Mouse (Mus musculus) lung, adult 2 months (tissue): Measurements from ENCODE around the gene Spdef. TPM values are rescaled to one million over a fixed set of nuclear protein-coding genes. Genes with fewer than 3 reads are reported as not detected.

Source experiments
- DNase-seq: peaks from one replicate; pipeline ENCODE4 v3.0.0; 2022
- H3K4me1 ChIP-seq: fragments of 200-500 bp; 2 replicates; pipeline ENCODE4 v1.6.1; 2011; ENCODE audit warnings: low read length; ENCODE audit not compliant: control insufficient read depth, insufficient read depth
- H3K4me3 ChIP-seq: fragments of 200-500 bp; replicated peaks from 2 replicates; pipeline ENCODE3; 2011; ENCODE audit warnings: low read depth, mild to moderate bottlenecking, control low read depth, low read length; ENCODE audit errors: extremely low read depth
- CTCF ChIP-seq: fragments of 200-500 bp; IDR thresholded peaks from 2 replicates; pipeline ENCODE4 v1.5.1; 2011; ENCODE audit warnings: mild to moderate bottlenecking, low read length, control low read depth; ENCODE audit not compliant: insufficient read depth
- POLR2A ChIP-seq: fragments of 200-500 bp; IDR thresholded peaks from 2 replicates; pipeline ENCODE4 v1.6.1; 2011; ENCODE audit warnings: low read depth, mild to moderate bottlenecking, control low read depth, low read length, borderline replicate concordance; ENCODE audit errors: extremely low read depth
- WGBS: fragments of 180-500 bp; shearing (Covaris S2); methylation state at CpG from one replicate; pipeline ENCODE4 v1.1.7; 2018; 5-methylcytosine and 5-hydroxymethylcytosine counted together
- polyA plus RNA-seq: library from polyadenylated mRNA; depleted of rRNA; stranded (reverse); fragments of >200 nt; gene quantifications from 2 replicates; pipeline ENCODE4 v1.2.3, GENCODE M21; 2012; rRNA removed

Spdef gene
- 4.4 and 6.9 TPM in 2 replicates for polyA plus RNA-seq

GRCm38 (mm10) chr17:27728770-27729169, at the start of gene Spdef:
TSS of gene Spdef (minus strand) at chr17:27728955.
- 57% methylated on average over 10 of the region's 10 CpGs for WGBS
- H3K4me3 ChIP-seq, result peak within 1 kb of the TSS; percentile 29
- H3K4me1 ChIP-seq, result no peaks in the 10 kb centered on the region
- peak; percentile 28 for DNase-seq
- TF ChIP-seq POLR2A (no peak), CTCF (no peak)

GRCm38 (mm10) chr17:27777823-27778222, 49.1 kb upstream of the Spdef start:
- no peak for DNase-seq
- no peak overlapping the region for H3K4me3 ChIP-seq
- TF ChIP-seq POLR2A (no peak), CTCF (no peak)
- H3K4me1 ChIP-seq, result peaks cover 6% of the 10 kb centered on the region
- WGBS, result 26% methylated on average over 6 of the region's 6 CpGs

GRCm38 (mm10) chr17:27774198-27774597, 45.4 kb upstream of the Spdef start:
- TF ChIP-seq CTCF (no peak), POLR2A (no peak)
- WGBS, result 87% methylated on average over 3 of the region's 3 CpGs
- no peak overlapping the region for H3K4me3 ChIP-seq
- no peak for DNase-seq
- peaks cover 6% of the 10 kb centered on the region for H3K4me1 ChIP-seq

- Histone ChIP-seq H3K4me1 (no peaks in the 10 kb centered on the region), H3K4me3 (no peak overlapping the region)
- WGBS, result 85% methylated on average over 6 of the region's 6 CpGs
- no peak for DNase-seq
- no peak for TF ChIP-seq POLR2A
- no peak for TF ChIP-seq CTCF
Measured at GRCm38 (mm10) chr17:27771616-27772015, 42.9 kb upstream of the Spdef start.

- TF ChIP-seq CTCF (peak; percentile 93), POLR2A (no peak)
- Histone ChIP-seq H3K4me1 (no peaks in the 10 kb centered on the region), H3K4me3 (no peak overlapping the region)
- WGBS, result 71% methylated on average over 8 of the region's 8 CpGs
- DNase-seq, result peak; percentile 73
Measured at GRCm38 (mm10) chr17:27768817-27769542, 40.2 kb upstream of the Spdef start.

GRCm38 (mm10) chr17:27767543-27767942, 38.8 kb upstream of the Spdef start:
- TF ChIP-seq CTCF (no peak), POLR2A (no peak)
- DNase-seq, result no peak
- 84% methylated on average over 12 of the region's 12 CpGs for WGBS
- H3K4me1 ChIP-seq, result no peaks in the 10 kb centered on the region
- H3K4me3 ChIP-seq, result no peak overlapping the region

- Histone ChIP-seq H3K4me3 (no peak overlapping the region), H3K4me1 (no peaks in the 10 kb centered on the region)
- 87% methylated on average over 5 of the region's 5 CpGs for WGBS
- no peak for TF ChIP-seq CTCF
- TF ChIP-seq POLR2A, result no peak
- no peak for DNase-seq
Measured at GRCm38 (mm10) chr17:27767120-27767519, 38.4 kb upstream of the Spdef start.

- DNase-seq, result no peak
- H3K4me1 ChIP-seq, result no peaks in the 10 kb centered on the region
- no peak overlapping the region for H3K4me3 ChIP-seq
- 89% methylated on average over 6 of the region's 6 CpGs for WGBS
- TF ChIP-seq CTCF (no peak), POLR2A (no peak)
Measured at GRCm38 (mm10) chr17:27765066-27765465, 36.3 kb upstream of the Spdef start.

- 93% methylated on average over 2 of the region's 2 CpGs for WGBS
- no peak for DNase-seq
- Histone ChIP-seq H3K4me1 (no peaks in the 10 kb centered on the region), H3K4me3 (no peak overlapping the region)
- no peak for TF ChIP-seq CTCF
Measured at GRCm38 (mm10) chr17:27764453-27764852, 35.7 kb upstream of the Spdef start.

- no peak for DNase-seq
- Histone ChIP-seq H3K4me3 (no peak overlapping the region), H3K4me1 (0 out of 2 replicates have a peak, but pooled peaks cover 2% of the 10 kb centered on the region)
- TF ChIP-seq POLR2A, result no peak
- TF ChIP-seq CTCF, result no peak
- WGBS, result 91% methylated on average over 11 of the region's 11 CpGs
Measured at GRCm38 (mm10) chr17:27762884-27763283, 34.1 kb upstream of the Spdef start.
